Mouse (Mus musculus): ENCODE results near the gene Gm5089. TPM values are rescaled to one million over a fixed set of nuclear protein-coding genes. Genes with fewer than 3 reads are reported as not detected.
A peak's percentile ranks its signal among the peaks of the same experiment; 100 is the strongest.

Gm5089 gene
- polyA plus RNA-seq, 1 experiment from 2014 or later, result 1.7 TPM

- peaks cover 93% of the 10 kb centered on the region for H3K27me3 ChIP-seq
- H3K9me3 ChIP-seq, result no peaks in the 10 kb centered on the region
- no peaks in the 10 kb centered on the region for H3K36me3 ChIP-seq
- H3K4me3 ChIP-seq, result peak overlapping the region; percentile 42
- H3K4me2 ChIP-seq (replicated peaks), result peak overlapping the region; percentile 70
- peak overlapping the region; percentile 57 for H3K9ac ChIP-seq (replicated peaks)
- H3K27ac ChIP-seq (replicated peaks), result peak overlapping the region; percentile 82
- WGBS, result under 1% methylated on average over 18 of the region's 18 CpGs
- no peak for ATAC-seq (ENCODE audit: low FRiP score, low read depth)
- H3K4me1 ChIP-seq, result peaks cover 44% of the 10 kb centered on the region
These were observed 44.9 kb downstream of the Gm5089 start for GRCm38 (mm10) chr14:122405897-122406540.

- peaks cover 44% of the 10 kb centered on the region for H3K4me1 ChIP-seq
- H3K27me3 ChIP-seq, result peaks cover 93% of the 10 kb centered on the region
- no peaks in the 10 kb centered on the region for H3K36me3 ChIP-seq
- WGBS, result 24% methylated on average over 12 of the region's 12 CpGs
- no peak overlapping the region; the same call in 1 of the 2 replicates for H3K9ac ChIP-seq (replicated peaks)
- no peaks in the 10 kb centered on the region for H3K9me3 ChIP-seq
- ATAC-seq (ENCODE audit: low FRiP score, low read depth), result no peak
- peak overlapping the region; percentile 70 for H3K4me2 ChIP-seq (replicated peaks)
- peak overlapping the region; percentile 42 for H3K4me3 ChIP-seq
- peak overlapping the region; percentile 82 for H3K27ac ChIP-seq (replicated peaks)
These were observed 45.7 kb downstream of the Gm5089 start for GRCm38 (mm10) chr14:122405236-122405635.

DNA sequence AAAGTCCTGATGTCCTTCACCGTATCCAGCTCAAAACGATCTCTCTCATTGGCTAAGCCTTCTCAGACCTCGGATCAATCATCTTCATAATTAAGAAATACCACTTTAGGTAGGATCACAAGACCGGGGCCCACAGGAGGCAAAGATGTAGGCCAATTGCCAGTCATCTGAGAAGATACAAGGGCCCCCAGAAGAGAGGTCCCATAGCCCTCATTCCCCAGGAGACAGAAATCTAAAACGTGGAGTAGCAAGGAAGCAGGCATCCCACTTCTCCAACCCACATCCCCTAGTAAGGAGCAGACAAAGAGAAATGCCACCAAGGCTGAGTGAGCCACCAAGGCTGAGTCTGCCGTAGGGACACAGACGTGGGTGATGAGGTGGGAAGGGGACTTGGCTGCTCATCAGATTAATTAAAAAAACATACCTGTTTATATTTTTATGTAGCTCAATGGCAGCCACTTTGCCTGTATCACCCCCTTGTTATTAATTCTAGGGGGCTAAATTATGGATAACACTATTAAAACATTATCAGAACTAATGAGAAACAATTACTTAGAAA is 46.2 kb downstream of the Gm5089 start:
- H3K27me3 ChIP-seq, result peaks cover 93% of the 10 kb centered on the region
- H3K4me3 ChIP-seq, result 0 out of 2 replicates have a peak overlapping the region, but pooled peaks have one; percentile 42
- no peaks in the 10 kb centered on the region for H3K36me3 ChIP-seq
- no peak overlapping the region for H3K9ac ChIP-seq (replicated peaks)
- peaks cover 44% of the 10 kb centered on the region for H3K4me1 ChIP-seq
- H3K4me2 ChIP-seq (replicated peaks), result peak overlapping the region; percentile 70; the same call in 1 of the 2 replicates
- 61% methylated on average over 7 of the region's 7 CpGs for WGBS
- H3K9me3 ChIP-seq, result no peaks in the 10 kb centered on the region
- no peak overlapping the region for H3K27ac ChIP-seq (replicated peaks)
- ATAC-seq (ENCODE audit: low FRiP score, low read depth), result no peak

- 59% methylated on average over 3 of the region's 3 CpGs for WGBS
- Histone ChIP-seq H3K27me3 (peaks cover 93% of the 10 kb centered on the region), H3K36me3 (no peaks in the 10 kb centered on the region), H3K4me3 (no peak overlapping the region), H3K4me2 (replicated peaks) (peak overlapping the region; percentile 16; the same call in 1 of the 2 replicates), H3K9me3 (no peaks in the 10 kb centered on the region), H3K27ac (replicated peaks) (peak overlapping the region; percentile 68; the same call in 1 of the 2 replicates), H3K9ac (replicated peaks) (no peak overlapping the region), H3K4me1 (peaks cover 44% of the 10 kb centered on the region)
- no peak for ATAC-seq (ENCODE audit: low FRiP score, low read depth)
These were observed 47.4 kb downstream of the Gm5089 start for GRCm38 (mm10) chr14:122403422-122403940.

- H3K27me3 ChIP-seq, result peaks cover 93% of the 10 kb centered on the region
- WGBS, result 6% methylated on average over 12 of the region's 12 CpGs
- H3K36me3 ChIP-seq, result no peaks in the 10 kb centered on the region
- peak overlapping the region; percentile 68 for H3K27ac ChIP-seq (replicated peaks)
- no peaks in the 10 kb centered on the region for H3K9me3 ChIP-seq
- no peak overlapping the region for H3K4me3 ChIP-seq
- H3K4me1 ChIP-seq, result peaks cover 44% of the 10 kb centered on the region
- H3K4me2 ChIP-seq (replicated peaks), result peak overlapping the region; percentile 16
- ATAC-seq (ENCODE audit: low FRiP score, low read depth), result peak; percentile 47
- H3K9ac ChIP-seq (replicated peaks), result no peak overlapping the region
These were observed 48.1 kb downstream of the Gm5089 start for GRCm38 (mm10) chr14:122402716-122403258.

DNA sequence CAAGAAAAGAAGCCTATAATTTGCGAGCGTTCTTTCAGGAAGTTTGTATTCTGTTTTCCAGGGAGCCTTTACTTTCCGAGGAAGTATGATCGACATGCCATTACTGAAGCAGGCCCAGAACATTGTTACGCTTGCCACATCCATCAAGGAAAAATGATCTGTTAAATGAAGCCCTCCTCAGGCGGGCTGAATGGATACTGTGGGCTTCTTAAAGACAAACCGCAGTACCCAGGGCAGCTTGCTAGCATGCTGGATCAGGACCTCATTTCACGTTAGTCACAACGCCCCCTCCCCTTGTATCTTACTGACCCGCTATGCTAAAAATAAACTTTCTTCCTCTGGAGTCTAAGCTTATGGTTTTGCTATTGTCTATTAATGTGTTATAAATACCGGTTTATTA is 49.0 kb downstream of the Gm5089 start:
- Histone ChIP-seq H3K4me2 (replicated peaks) (no peak overlapping the region), H3K27me3 (peaks cover 93% of the 10 kb centered on the region), H3K27ac (replicated peaks) (no peak overlapping the region), H3K9ac (replicated peaks) (no peak overlapping the region), H3K4me1 (peaks cover 37% of the 10 kb centered on the region), H3K4me3 (no peak overlapping the region), H3K36me3 (no peaks in the 10 kb centered on the region), H3K9me3 (no peaks in the 10 kb centered on the region)
- 50% methylated on average over 11 of the region's 11 CpGs for WGBS
- ATAC-seq (ENCODE audit: low FRiP score, low read depth), result no peak; the same call in 1 of the 2 replicates

GRCm38 (mm10) chr14:122399906-122400305 is 51.0 kb downstream of the Gm5089 start:
- Histone ChIP-seq H3K36me3 (no peaks in the 10 kb centered on the region), H3K4me3 (no peak overlapping the region), H3K4me2 (replicated peaks) (no peak overlapping the region), H3K27me3 (peaks cover 91% of the 10 kb centered on the region), H3K27ac (replicated peaks) (no peak overlapping the region), H3K9me3 (no peaks in the 10 kb centered on the region), H3K4me1 (peaks cover 19% of the 10 kb centered on the region), H3K9ac (replicated peaks) (no peak overlapping the region)
- no peak for ATAC-seq (ENCODE audit: low FRiP score, low read depth)
- 79% methylated on average over 5 of the region's 5 CpGs for WGBS

DNA sequence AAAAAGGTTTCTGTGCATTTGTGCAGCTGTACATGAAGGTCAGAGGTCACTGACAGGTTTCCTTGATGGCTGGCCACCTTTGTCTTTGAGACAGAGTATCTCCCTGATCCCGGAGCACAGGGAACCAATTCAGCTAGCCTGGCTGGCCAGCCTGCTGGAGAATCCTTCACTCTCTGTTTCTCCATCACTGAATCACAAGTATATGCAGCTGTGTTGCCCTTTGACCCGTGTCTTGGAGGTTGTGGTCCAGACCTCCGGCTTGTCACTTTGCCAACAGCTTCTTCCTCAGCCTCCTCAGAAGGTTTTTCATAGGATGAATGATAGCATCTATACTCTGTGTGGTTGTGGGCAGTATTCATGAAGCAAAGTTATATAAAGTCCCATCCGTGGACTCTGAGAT is 52.2 kb downstream of the Gm5089 start:
- H3K9me3 ChIP-seq, result no peaks in the 10 kb centered on the region
- 58% methylated on average over 4 of the region's 4 CpGs for WGBS

GRCm38 (mm10) chr14:122393119-122393518 is 57.8 kb downstream of the Gm5089 start:
- Histone ChIP-seq H3K27me3 (peaks cover 80% of the 10 kb centered on the region), H3K36me3 (no peaks in the 10 kb centered on the region), H3K4me1 (peaks cover 7% of the 10 kb centered on the region; the same call in 1 of the 2 replicates), H3K4me2 (replicated peaks) (no peak overlapping the region), H3K27ac (replicated peaks) (no peak overlapping the region), H3K4me3 (no peak overlapping the region), H3K9me3 (no peaks in the 10 kb centered on the region), H3K9ac (replicated peaks) (no peak overlapping the region)
- WGBS, result 79% methylated on average over 1 of the region's 1 CpGs
- ATAC-seq (ENCODE audit: low FRiP score, low read depth), result no peak

More for the DNA sequence above, 52.2 kb downstream of the Gm5089 start:
- Histone ChIP-seq H3K27ac (replicated peaks) (no peak overlapping the region), H3K36me3 (no peaks in the 10 kb centered on the region), H3K9ac (replicated peaks) (no peak overlapping the region), H3K4me2 (replicated peaks) (no peak overlapping the region), H3K4me1 (peaks cover 18% of the 10 kb centered on the region), H3K27me3 (peaks cover 90% of the 10 kb centered on the region), H3K4me3 (no peak overlapping the region)
- ATAC-seq (ENCODE audit: low FRiP score, low read depth), result no peak

- no peak overlapping the region for H3K4me2 ChIP-seq (replicated peaks)
- no peaks in the 10 kb centered on the region for H3K36me3 ChIP-seq
- no peak overlapping the region for H3K9ac ChIP-seq (replicated peaks)
- peaks cover 7% of the 10 kb centered on the region; the same call in 1 of the 2 replicates for H3K4me1 ChIP-seq
- no peak overlapping the region for H3K4me3 ChIP-seq
- ATAC-seq (ENCODE audit: low FRiP score, low read depth), result no peak
- H3K27me3 ChIP-seq, result peaks cover 74% of the 10 kb centered on the region
- no peak overlapping the region for H3K27ac ChIP-seq (replicated peaks)
- 73% methylated on average over 4 of the region's 4 CpGs for WGBS
- no peaks in the 10 kb centered on the region for H3K9me3 ChIP-seq
These were observed 60.0 kb downstream of the Gm5089 start for GRCm38 (mm10) chr14:122390935-122391334.

GRCm38 (mm10) chr14:122389684-122390370 is 61.1 kb downstream of the Gm5089 start:
- H3K27ac ChIP-seq (replicated peaks), result no peak overlapping the region
- H3K4me1 ChIP-seq, result peaks cover 12% of the 10 kb centered on the region; the same call in 1 of the 2 replicates
- 84% methylated on average over 13 of the region's 13 CpGs for whole genome bisulfite sequencing
- H3K4me3 ChIP-seq, result no peak overlapping the region
- H3K9me3 ChIP-seq, result no peaks in the 10 kb centered on the region
- peaks cover 73% of the 10 kb centered on the region for H3K27me3 ChIP-seq
- no peak overlapping the region for H3K4me2 ChIP-seq (replicated peaks)
- H3K36me3 ChIP-seq, result no peaks in the 10 kb centered on the region
- ATAC-seq (ENCODE audit: low FRiP score, low read depth), result no peak
- no peak overlapping the region for H3K9ac ChIP-seq (replicated peaks)
